Mouse (Mus musculus): ENCODE data around the gene Gpx4.

- TF ChIP-seq POLR2A (IDR thresholded peaks at IDR 0.05; ENCODE audit: insufficient read length, low read depth) (no peak), MYOD1 (IDR thresholded peaks at IDR 0.05; ENCODE audit: control insufficient read depth in 1 of 3, insufficient read length in 2 of 3, low read depth in 2 of 3) (no peak), USF1 (IDR thresholded peaks at IDR 0.05; ENCODE audit: low read depth) (no peak), CEBPB (IDR thresholded peaks at IDR 0.05; ENCODE audit: insufficient read depth, poor library complexity, severe bottlenecking) (no peak), MAX (IDR thresholded peaks at IDR 0.05; ENCODE audit: low read depth) (no peak), POLR2AphosphoS2 (IDR thresholded peaks at IDR 0.05; ENCODE audit: insufficient read length, low read depth) (no peak), SRF (IDR thresholded peaks at IDR 0.05; ENCODE audit: control insufficient read depth, insufficient read length, low read depth) (no peak), TCF3 (IDR thresholded peaks at IDR 0.05; ENCODE audit: insufficient read length, low read depth) (no peak), E2F4 (IDR thresholded peaks at IDR 0.05; ENCODE audit: insufficient read depth) (no peak), MYOG (IDR thresholded peaks at IDR 0.05; ENCODE audit: control insufficient read depth in 1 of 3, insufficient read depth in 1 of 3, insufficient read length in 2 of 3, low read depth in 2 of 3) (no peak), TCF12 (IDR thresholded peaks at IDR 0.05; ENCODE audit: insufficient read depth, poor library complexity, severe bottlenecking) (no peak), REST (IDR thresholded peaks at IDR 0.05; ENCODE audit: insufficient read depth, insufficient read length) (no peak)
These were observed 31.4 kb upstream of the Gpx4 start for GRCm38 (mm10) chr10:80015583-80015982.
